Mouse (Mus musculus): ENCODE results near the gene Tnfsf9. TPM values are rescaled to one million over a fixed set of nuclear protein-coding genes. Genes with fewer than 3 reads are reported as not detected.
"Not testable (repeated sequence)": the region's sequence is repeated elsewhere in the genome, so short reads cannot be mapped to it uniquely, and the experiment has no call there.

Gene Tnfsf9
- total RNA-seq, 2 experiments from 2014 or later, result 0.67 to 0.79 TPM

- intact Hi-C loops (cut with DNase I), result no loop called here
Observed at GRCm38 (mm10) chr17:57124792-57125191, 19.7 kb downstream of the Tnfsf9 start.

GRCm38 (mm10) chr17:57125853-57126622, 20.9 kb downstream of the Tnfsf9 start:
- intact Hi-C loops (cut with DNase I), result no loop called here
- DNase-seq, result no peak

More at GRCm38 (mm10) chr17:57124792-57125191, 19.7 kb downstream of the Tnfsf9 start:
- DNase-seq, result no peak

GRCm38 (mm10) chr17:57131793-57132192, 26.7 kb downstream of the Tnfsf9 start:
- intact Hi-C loops (cut with DNase I), result no loop called here
- no peak for DNase-seq

- intact Hi-C loops (cut with DNase I); DNase-seq: not testable (repeated sequence)
Observed at GRCm38 (mm10) chr17:57134021-57134420, 28.9 kb downstream of the Tnfsf9 start.

GRCm38 (mm10) chr17:57134693-57135092, 29.6 kb downstream of the Tnfsf9 start:
- intact Hi-C loops (cut with DNase I), result no loop called here
- DNase-seq, result no peak

- intact Hi-C loops (cut with DNase I), result no loop called here
- DNase-seq, result no peak
Observed at GRCm38 (mm10) chr17:57135635-57136034, 30.5 kb downstream of the Tnfsf9 start.

- intact Hi-C loops (cut with DNase I), result no loop called here
- DNase-seq, result no peak
Observed at GRCm38 (mm10) chr17:57138676-57139075, 33.6 kb downstream of the Tnfsf9 start.

GRCm38 (mm10) chr17:57139708-57140107, 34.6 kb downstream of the Tnfsf9 start:
- intact Hi-C loops (cut with DNase I), result no loop called here
- DNase-seq, result no peak

- no peak for DNase-seq
Observed at GRCm38 (mm10) chr17:57143704-57144103, 38.6 kb downstream of the Tnfsf9 start.

GRCm38 (mm10) chr17:57145115-57145514, 40.0 kb downstream of the Tnfsf9 start:
- DNase-seq, result no peak
- intact Hi-C loops (cut with DNase I), result no loop called here

More at GRCm38 (mm10) chr17:57143704-57144103, 38.6 kb downstream of the Tnfsf9 start:
- intact Hi-C loops (cut with DNase I), result no loop called here

GRCm38 (mm10) chr17:57148343-57148742, 43.2 kb downstream of the Tnfsf9 start:
- DNase-seq, result no peak
- intact Hi-C loops (cut with DNase I), result no loop called here

GRCm38 (mm10) chr17:57148994-57149803, 44.1 kb downstream of the Tnfsf9 start, which contains the start of gene Cd70:
TSS of gene Cd70 (minus strand) at chr17:57149777.
- intact Hi-C loops (cut with DNase I), result no loop called here
- DNase-seq, result no peak

- DNase-seq, result no peak
- intact Hi-C loops (cut with DNase I), result no loop called here
Observed at GRCm38 (mm10) chr17:57153006-57153405, 47.9 kb downstream of the Tnfsf9 start.

- intact Hi-C loops (cut with DNase I), result no loop called here
- DNase-seq, result no peak
Observed at GRCm38 (mm10) chr17:57153787-57154186, 48.7 kb downstream of the Tnfsf9 start.

Other genes starting within 250 kb of the Tnfsf9 start
- gene Acsbg2, start 230.9 kb upstream of the Tnfsf9 start, total RNA-seq (2021), result not detected
- gene 1700061G19Rik, start 229.8 kb upstream of the Tnfsf9 start, total RNA-seq (2021), result under 1 TPM; 0.10 to 0.12 TPM
- gene Mllt1, start 169.9 kb upstream of the Tnfsf9 start, total RNA-seq (2021), result 10 to 100 TPM; 28.3 to 30.8 TPM
- gene Acer1, start 123.2 kb upstream of the Tnfsf9 start, total RNA-seq (2021), result not detected
- gene Clpp, start 115.0 kb upstream of the Tnfsf9 start, total RNA-seq (2021), result 10 to 100 TPM; 60.1 to 60.6 TPM
- gene Alkbh7, start 108.0 kb upstream of the Tnfsf9 start, total RNA-seq (2021), result 10 to 100 TPM; 46.7 to 50.4 TPM
- not detected for gene Pspn, start 105.3 kb upstream of the Tnfsf9 start, total RNA-seq (2021)
- 10 to 100 TPM; 29.0 to 30.0 TPM for gene Gtf2f1, start 94.0 kb upstream of the Tnfsf9 start, total RNA-seq (2021)
- not detected for gene Gm17949, start 93.9 kb upstream of the Tnfsf9 start, total RNA-seq (2021)
- 10 to 100 TPM; 81.4 to 83.4 TPM for gene Khsrp, start 73.8 kb upstream of the Tnfsf9 start, total RNA-seq (2021)
- gene Slc25a41, start 63.7 kb upstream of the Tnfsf9 start, total RNA-seq (2021), result not detected
- under 1 TPM; 0.35 to 0.57 TPM for gene Crb3, start 46.2 kb upstream of the Tnfsf9 start, total RNA-seq (2021)
- 10 to 100 TPM; 75.0 to 86.6 TPM for gene Slc25a23, start 45.5 kb upstream of the Tnfsf9 start, total RNA-seq (2021)
- gene Dennd1c, start 26.8 kb upstream of the Tnfsf9 start, total RNA-seq (2021), result 1 to 10 TPM; 1.3 to 2.3 TPM
- gene Tubb4a, start 17.5 kb upstream of the Tnfsf9 start, total RNA-seq (2021), result 1 to 10 TPM; 7.0 to 7.4 TPM
- gene Cd70, start 44.5 kb downstream of the Tnfsf9 start, total RNA-seq (2021), result not detected
- not detected for gene Tnfsf14, start 88.9 kb downstream of the Tnfsf9 start, total RNA-seq (2021)
- gene C3, start 122.8 kb downstream of the Tnfsf9 start, total RNA-seq (2021), result 10 to 100 TPM; 42.3 to 66.3 TPM
- gene Gpr108, start 143.1 kb downstream of the Tnfsf9 start, total RNA-seq (2021), result 10 to 100 TPM; 26.5 TPM
- gene Trip10, start 144.1 kb downstream of the Tnfsf9 start, total RNA-seq (2021), result 10 to 100 TPM; 57.8 to 72.1 TPM
- 1 to 10 TPM; 1.4 to 2.3 TPM for gene Vav1, start 173.8 kb downstream of the Tnfsf9 start, total RNA-seq (2021)

Measured in heart, postnatal 10 days (tissue).